Mouse (Mus musculus): ENCODE measurements around the gene Mnd1.

DNA sequence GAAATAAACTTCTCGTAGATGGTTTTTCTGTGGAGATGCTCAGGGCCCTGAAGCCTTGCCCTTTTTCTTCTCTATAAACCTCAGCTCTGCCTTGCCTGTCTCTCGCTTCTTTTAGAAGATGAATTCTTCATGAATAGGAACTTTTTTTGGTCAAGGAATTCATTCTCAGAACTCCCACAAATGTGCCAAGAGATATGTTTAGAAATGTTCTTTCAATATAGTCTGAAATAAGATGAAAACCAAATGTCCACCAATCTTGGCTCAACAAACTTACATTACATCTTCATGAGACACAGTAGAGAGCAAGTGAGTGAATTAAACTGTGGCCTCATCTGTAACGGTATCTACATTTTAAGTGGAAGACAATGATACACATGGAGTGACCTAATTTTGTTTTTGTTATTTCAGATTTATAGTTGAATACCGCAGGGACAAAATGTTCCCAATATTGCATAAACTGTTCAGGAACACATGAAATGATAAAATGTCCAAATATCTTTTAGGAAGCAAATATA, 74.3 kb downstream of the Mnd1 start:
- no peak for TF ChIP-seq CTCF (IDR thresholded peaks at IDR 0.05)
- peak; percentile 45; the same call in 1 of the 2 replicates for TF ChIP-seq EP300 (IDR thresholded peaks at IDR 0.05)
